In the genomic region with DNA sequence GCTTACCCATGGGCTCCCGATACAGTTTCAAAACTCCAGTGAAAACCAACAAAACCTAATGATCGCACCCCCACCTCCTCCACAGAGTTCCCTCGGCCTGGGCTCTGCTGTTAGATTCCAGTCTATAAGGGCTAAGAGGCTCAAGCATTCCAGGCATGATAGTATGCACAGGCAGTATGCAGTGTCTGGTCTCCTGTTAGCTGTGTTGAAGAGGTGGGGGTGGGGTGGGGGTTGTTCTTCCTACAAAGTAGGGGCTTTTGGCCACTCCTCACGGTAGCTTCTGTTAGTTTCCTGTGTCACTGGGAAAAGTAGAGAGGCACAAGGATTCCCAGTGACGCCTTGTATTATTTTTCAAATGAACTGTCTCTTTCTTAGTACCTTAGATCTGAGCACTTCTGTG, we compare ENCODE assay signal across 25 mouse cellular contexts. TPM values are rescaled to one million over a fixed set of nuclear protein-coding genes. Genes with fewer than 3 reads are reported as not detected.
DNase-seq lines count a peak whose midpoint lies in the region; ATAC-seq and TF ChIP-seq lines count a peak whose summit lies in the region.
"Had no signal": no experiment of that assay in that cellular context is flagged by ENCODE, and none has a peak within 500 bp of the region (broad histone marks: within the 10 kb centered on the region; RNA-seq: fewer than 3 reads in every experiment).

No protein-coding gene starts in this region.

- TF ChIP-seq CTCF in stomach, postnatal 0 days (IDR thresholded peaks at IDR 0.05; ENCODE audit: low read depth), result no peak

- DNase-seq in heart, adult 11 months, result no peak
- no peak for DNase-seq in kidney, postnatal 10 days
- peak; percentile 72 for DNase-seq in midbrain, embryonic 11.5 days (ENCODE audit: low spot score, missing footprints)
- DNase-seq in midbrain, embryonic 10.5 days (ENCODE audit: low spot score), result no peak
- DNase-seq in stomach, postnatal 0 days (ENCODE audit: low spot score), result no peak
- DNase-seq in B cell, adult 2 months, result no peak
- DNase-seq: adrenal gland, postnatal 10 days; cerebellum, adult 18-20 months; cerebellum, postnatal 14 days; gastrocnemius, adult 2 months; right cerebral cortex, adult 18-20 months; right cerebral cortex, postnatal 4 days; thymus, adult 2 months had no signal

- no peaks in the 10 kb centered on the region for H3K9me3 ChIP-seq in heart, embryonic 11.5 days (replicated peaks; ENCODE audit: control insufficient read depth, low read length)
- H3K9me3 ChIP-seq in kidney, embryonic 15.5 days (replicated peaks), result no peaks in the 10 kb centered on the region
- H3K9me3 ChIP-seq in midbrain, embryonic 11.5 days (ENCODE audit: control insufficient read depth, low read length), result no peaks in the 10 kb centered on the region
- H3K9me3 ChIP-seq in midbrain, embryonic 10.5 days (replicated peaks), result no peaks in the 10 kb centered on the region
- no peaks in the 10 kb centered on the region for H3K9me3 ChIP-seq in stomach, postnatal 0 days (ENCODE audit: control insufficient read depth, low read length)
- H3K9me3 ChIP-seq: embryonic facial prominence, embryonic 12.5 days; forebrain, embryonic 12.5 days; limb, embryonic 12.5 days; lung, embryonic 15.5 days; neural tube, embryonic 15.5 days had no signal

- H3K9ac ChIP-seq in heart, embryonic 11.5 days (ENCODE audit: low read depth, low read length), result no peak overlapping the region
- H3K9ac ChIP-seq in kidney, embryonic 15.5 days, result no peak overlapping the region
- no peak overlapping the region for H3K9ac ChIP-seq in midbrain, embryonic 11.5 days (ENCODE audit: low read length)
- H3K9ac ChIP-seq in stomach, postnatal 0 days (ENCODE audit: low read length), result no peak overlapping the region
- H3K9ac ChIP-seq: embryonic facial prominence, embryonic 12.5 days; forebrain, embryonic 12.5 days; limb, embryonic 12.5 days; liver, embryonic 14.5 days; lung, embryonic 15.5 days; neural tube, embryonic 15.5 days had no signal

- no peak overlapping the region for H3K4me3 ChIP-seq in heart, embryonic 11.5 days (ENCODE audit: low read depth, low read length)
- no peak overlapping the region for H3K4me3 ChIP-seq in kidney, embryonic 15.5 days (replicated peaks)
- H3K4me3 ChIP-seq in midbrain, embryonic 11.5 days (ENCODE audit: low read depth, low read length), result no peak overlapping the region
- H3K4me3 ChIP-seq in midbrain, embryonic 10.5 days, result no peak overlapping the region
- no peak overlapping the region for H3K4me3 ChIP-seq in stomach, postnatal 0 days (ENCODE audit: low read depth, low read length)
- H3K4me3 ChIP-seq: embryonic facial prominence, embryonic 12.5 days; forebrain, embryonic 12.5 days; gastrocnemius, adult 2 months; hindbrain, embryonic 10.5 days; layer of hippocampus, adult 2 months; limb, embryonic 12.5 days; lung, embryonic 15.5 days; neural tube, embryonic 15.5 days had no signal

- no peaks in the 10 kb centered on the region for H3K36me3 ChIP-seq in heart, embryonic 11.5 days (ENCODE audit: control insufficient read depth, insufficient read depth, low read length)
- peaks cover 6% of the 10 kb centered on the region; the same call in 1 of the 2 replicates for H3K36me3 ChIP-seq in kidney, embryonic 15.5 days
- no peaks in the 10 kb centered on the region for H3K36me3 ChIP-seq in midbrain, embryonic 11.5 days (ENCODE audit: control insufficient read depth, insufficient read depth, low read length)
- H3K36me3 ChIP-seq in midbrain, embryonic 10.5 days, result no peaks in the 10 kb centered on the region
- H3K36me3 ChIP-seq in stomach, postnatal 0 days (ENCODE audit: control insufficient read depth, insufficient read depth, low read length), result no peaks in the 10 kb centered on the region
- H3K36me3 ChIP-seq: embryonic facial prominence, embryonic 12.5 days; forebrain, embryonic 12.5 days; limb, embryonic 12.5 days; lung, embryonic 15.5 days; neural tube, embryonic 15.5 days had no signal

- no peak for TF ChIP-seq EP300 in stomach, postnatal 0 days (optimal IDR thresholded peaks at IDR 0.05)

- 42% methylated on average over 5 of the region's 5 CpGs for WGBS in heart, embryonic 11.5 days (ENCODE audit: insufficient replicate concordance)
- 60% methylated on average over 5 of the region's 5 CpGs for WGBS in kidney, embryonic 15.5 days
- WGBS in midbrain, embryonic 11.5 days, result 78% methylated on average over 5 of the region's 5 CpGs
- 73% methylated on average over 5 of the region's 5 CpGs for WGBS in midbrain, embryonic 10.5 days
- WGBS in stomach, postnatal 0 days, result 57% methylated on average over 5 of the region's 5 CpGs

- H3K27me3 ChIP-seq in heart, embryonic 11.5 days (ENCODE audit: control insufficient read depth, insufficient read depth, low read length), result no peaks in the 10 kb centered on the region
- no peaks in the 10 kb centered on the region for H3K27me3 ChIP-seq in kidney, embryonic 15.5 days
- no peaks in the 10 kb centered on the region for H3K27me3 ChIP-seq in midbrain, embryonic 11.5 days (ENCODE audit: control insufficient read depth, insufficient read depth, low read length)
- no peaks in the 10 kb centered on the region for H3K27me3 ChIP-seq in midbrain, embryonic 10.5 days (ENCODE audit: low read depth, poor library complexity, severe bottlenecking)
- no peaks in the 10 kb centered on the region for H3K27me3 ChIP-seq in stomach, postnatal 0 days (ENCODE audit: control insufficient read depth, insufficient read depth, low read length)
- H3K27me3 ChIP-seq: embryonic facial prominence, embryonic 12.5 days; forebrain, embryonic 12.5 days; limb, embryonic 12.5 days; lung, embryonic 15.5 days; neural tube, embryonic 15.5 days had no signal

- 0 out of 2 replicates have a peak, but pooled peaks have one; percentile 54 for ATAC-seq in heart, embryonic 11.5 days (replicated peaks; ENCODE audit: insufficient number of reproducible peaks, low FRiP score, low TSS enrichment)
- ATAC-seq in kidney, embryonic 15.5 days (replicated peaks; ENCODE audit: low FRiP score), result no peak
- no peak for ATAC-seq in midbrain, embryonic 11.5 days (ENCODE audit: low FRiP score)
- no peak for ATAC-seq in stomach, postnatal 0 days (ENCODE audit: low FRiP score, low TSS enrichment)
- ATAC-seq: hindbrain, embryonic 16.5 days had no signal

- H3K27ac ChIP-seq in heart, embryonic 11.5 days (ENCODE audit: low read depth, low read length), result peak overlapping the region; percentile 57; the same call in 1 of the 2 replicates
- peak overlapping the region; percentile 84 for H3K27ac ChIP-seq in kidney, embryonic 15.5 days
- H3K27ac ChIP-seq in midbrain, embryonic 11.5 days (ENCODE audit: low read depth, low read length), result no peak overlapping the region
- no peak overlapping the region for H3K27ac ChIP-seq in midbrain, embryonic 10.5 days (replicated peaks)
- H3K27ac ChIP-seq in stomach, postnatal 0 days (replicated peaks), result 0 out of 2 replicates have a peak overlapping the region, but pooled peaks have one; percentile 13
- H3K27ac ChIP-seq: embryonic facial prominence, embryonic 12.5 days; forebrain, embryonic 12.5 days; gastrocnemius, adult 2 months; layer of hippocampus, adult 2 months; limb, embryonic 12.5 days; liver, embryonic 14.5 days; lung, embryonic 15.5 days; macrophage; neural tube, embryonic 15.5 days had no signal

- H3K4me2 ChIP-seq in heart, embryonic 11.5 days, result peak overlapping the region; percentile 12; the same call in 1 of the 2 replicates
- no peak overlapping the region for H3K4me2 ChIP-seq in kidney, embryonic 15.5 days
- H3K4me2 ChIP-seq in midbrain, embryonic 11.5 days, result no peak overlapping the region
- no peak overlapping the region for H3K4me2 ChIP-seq in stomach, postnatal 0 days (replicated peaks; ENCODE audit: low read depth)
- H3K4me2 ChIP-seq: embryonic facial prominence, embryonic 12.5 days; forebrain, embryonic 12.5 days; limb, embryonic 12.5 days; lung, embryonic 15.5 days; neural tube, embryonic 15.5 days had no signal

- H3K4me1 ChIP-seq in heart, embryonic 11.5 days (ENCODE audit: control insufficient read depth, insufficient read depth, low read length), result peaks cover 11% of the 10 kb centered on the region
- peaks cover 45% of the 10 kb centered on the region for H3K4me1 ChIP-seq in kidney, embryonic 15.5 days
- no peaks in the 10 kb centered on the region for H3K4me1 ChIP-seq in midbrain, embryonic 11.5 days (ENCODE audit: control insufficient read depth, insufficient read depth, low read length)
- peaks cover 7% of the 10 kb centered on the region; the same call in 1 of the 2 replicates for H3K4me1 ChIP-seq in midbrain, embryonic 10.5 days
- H3K4me1 ChIP-seq in stomach, postnatal 0 days (replicated peaks; ENCODE audit: control insufficient read depth, insufficient read depth), result no peaks in the 10 kb centered on the region
- H3K4me1 ChIP-seq: embryonic facial prominence, embryonic 12.5 days; forebrain, embryonic 12.5 days; lung, embryonic 15.5 days; neural tube, embryonic 15.5 days had no signal

RNA-seq across cellular contexts. Expression of gene Rhpn2, which starts 28.3 kb away (rescaled TPM):
- polyA plus RNA-seq in heart, embryonic 11.5 days (2014; fragmentation: Nextera tagmentation; extraction: Ambion mirVana), result 8.3 and 8.5 TPM in 2 replicates
- 14.3 and 14.4 TPM in 2 replicates for polyA plus RNA-seq in kidney, embryonic 15.5 days (2015; fragmentation: Nextera tagmentation; extraction: Ambion mirVana)
- 1.9 and 2.2 TPM in 2 replicates for polyA plus RNA-seq in midbrain, embryonic 11.5 days (2014; fragmentation: Nextera tagmentation; extraction: Ambion mirVana)
- polyA plus RNA-seq in midbrain, embryonic 10.5 days (2016; fragmentation: Nextera tagmentation; extraction: Ambion mirVana), result 3.2 and 3.7 TPM in 2 replicates
- 23.1 and 24.4 TPM in 2 replicates for polyA plus RNA-seq in stomach, postnatal 0 days (2015; fragmentation: Nextera tagmentation; extraction: Ambion mirVana)
- polyA plus RNA-seq: macrophage had no signal

RNA-seq across cellular contexts. Expression of gene Faap24, which starts 34.4 kb away (rescaled TPM):
- polyA plus RNA-seq in heart, embryonic 11.5 days (2014; fragmentation: Nextera tagmentation; extraction: Ambion mirVana), result 15.2 and 16.2 TPM in 2 replicates
- 19.4 and 20.2 TPM in 2 replicates for polyA plus RNA-seq in kidney, embryonic 15.5 days (2015; fragmentation: Nextera tagmentation; extraction: Ambion mirVana)
- polyA plus RNA-seq in midbrain, embryonic 11.5 days (2014; fragmentation: Nextera tagmentation; extraction: Ambion mirVana), result 26.2 and 26.9 TPM in 2 replicates
- 25.2 and 25.3 TPM in 2 replicates for polyA plus RNA-seq in midbrain, embryonic 10.5 days (2016; fragmentation: Nextera tagmentation; extraction: Ambion mirVana)
- 8.8 and 9.3 TPM in 2 replicates for polyA plus RNA-seq in stomach, postnatal 0 days (2015; fragmentation: Nextera tagmentation; extraction: Ambion mirVana)

RNA-seq across cellular contexts. Expression of gene Cep89, which starts 34.6 kb away (rescaled TPM):
- polyA plus RNA-seq in heart, embryonic 11.5 days (2014; fragmentation: Nextera tagmentation; extraction: Ambion mirVana), result 32.2 and 33.3 TPM in 2 replicates
- polyA plus RNA-seq in kidney, embryonic 15.5 days (2015; fragmentation: Nextera tagmentation; extraction: Ambion mirVana), result 53.9 and 63.3 TPM in 2 replicates
- 42.9 and 46.6 TPM in 2 replicates for polyA plus RNA-seq in midbrain, embryonic 11.5 days (2014; fragmentation: Nextera tagmentation; extraction: Ambion mirVana)
- 65.8 and 67.0 TPM in 2 replicates for polyA plus RNA-seq in midbrain, embryonic 10.5 days (2016; fragmentation: Nextera tagmentation; extraction: Ambion mirVana)
- polyA plus RNA-seq in stomach, postnatal 0 days (2015; fragmentation: Nextera tagmentation; extraction: Ambion mirVana), result 11.7 and 12.3 TPM in 2 replicates

RNA-seq across cellular contexts. Expression of gene Gpatch1, which starts 44.0 kb away (rescaled TPM):
- 10.4 and 14.5 TPM in 2 replicates for polyA plus RNA-seq in heart, embryonic 11.5 days (2014; fragmentation: Nextera tagmentation; extraction: Ambion mirVana)
- 19.5 and 20.4 TPM in 2 replicates for polyA plus RNA-seq in kidney, embryonic 15.5 days (2015; fragmentation: Nextera tagmentation; extraction: Ambion mirVana)
- 19.4 and 20.2 TPM in 2 replicates for polyA plus RNA-seq in midbrain, embryonic 11.5 days (2014; fragmentation: Nextera tagmentation; extraction: Ambion mirVana)
- 16.8 and 17.5 TPM in 2 replicates for polyA plus RNA-seq in midbrain, embryonic 10.5 days (2016; fragmentation: Nextera tagmentation; extraction: Ambion mirVana)
- polyA plus RNA-seq in stomach, postnatal 0 days (2015; fragmentation: Nextera tagmentation; extraction: Ambion mirVana), result 9.1 and 9.3 TPM in 2 replicates

Comparison
In these comparisons a context has a peak if more than half of its experiments do, and no peak if none do; other contexts are left out.
1. H3K27ac ChIP-seq: peak in heart, embryonic 11.5 days (single experiment), kidney, embryonic 15.5 days (single experiment) and stomach, postnatal 0 days (single experiment); none in midbrain, embryonic 11.5 days (single experiment) and midbrain, embryonic 10.5 days (single experiment).